Mouse (Mus musculus) naive thymus-derived CD4-positive, alpha-beta T cell, adult 2 months (primary cell): ENCODE data around the gene Cep112.

Experiments
- DNase-seq: peaks from one replicate; pipeline ENCODE4 v3.0.0-alpha.2; 2011; ENCODE audit warnings: low read depth

Gene Cep112

GRCm38 (mm10) chr11:108877520-108877919 is 452.5 kb downstream of the Cep112 start:
- DNase-seq, result no peak

GRCm38 (mm10) chr11:108880546-108880945 is 455.6 kb downstream of the Cep112 start:
- no peak for DNase-seq

- no peak for DNase-seq
These were observed 456.7 kb downstream of the Cep112 start for GRCm38 (mm10) chr11:108881662-108882061.

- no peak for DNase-seq
These were observed 460.4 kb downstream of the Cep112 start for GRCm38 (mm10) chr11:108885276-108885896.

- DNase-seq, result no peak
These were observed 461.1 kb downstream of the Cep112 start for GRCm38 (mm10) chr11:108886060-108886459.

GRCm38 (mm10) chr11:108889121-108889520 is 464.1 kb downstream of the Cep112 start:
- DNase-seq, result peak; percentile 77

- DNase-seq, result no peak
These were observed 465.6 kb downstream of the Cep112 start for GRCm38 (mm10) chr11:108890544-108890943.

GRCm38 (mm10) chr11:108891111-108891870 is 466.3 kb downstream of the Cep112 start:
- DNase-seq, result no peak

- no peak for DNase-seq
These were observed 466.9 kb downstream of the Cep112 start for GRCm38 (mm10) chr11:108891871-108892380.

GRCm38 (mm10) chr11:108892406-108892805 is 467.4 kb downstream of the Cep112 start:
- no peak for DNase-seq

GRCm38 (mm10) chr11:108893232-108893790 is 468.3 kb downstream of the Cep112 start:
- DNase-seq, result peak; percentile 55

GRCm38 (mm10) chr11:108893855-108894510 is 469.0 kb downstream of the Cep112 start:
- no peak for DNase-seq

- DNase-seq, result no peak
These were observed 472.0 kb downstream of the Cep112 start for GRCm38 (mm10) chr11:108897034-108897433.

- no peak for DNase-seq
These were observed 473.1 kb downstream of the Cep112 start for GRCm38 (mm10) chr11:108898063-108898462.

- DNase-seq, result no peak
These were observed 473.5 kb downstream of the Cep112 start for GRCm38 (mm10) chr11:108898483-108898882.

GRCm38 (mm10) chr11:108900718-108901488 is 475.9 kb downstream of the Cep112 start:
- DNase-seq, result no peak

GRCm38 (mm10) chr11:108901670-108902069 is 476.7 kb downstream of the Cep112 start:
- DNase-seq, result no peak

- DNase-seq, result no peak
These were observed 477.3 kb downstream of the Cep112 start for GRCm38 (mm10) chr11:108902303-108902702.

- no peak for DNase-seq
These were observed 481.7 kb downstream of the Cep112 start for GRCm38 (mm10) chr11:108906590-108907254.

- no peak for DNase-seq
These were observed 484.6 kb downstream of the Cep112 start for GRCm38 (mm10) chr11:108909396-108910195.
